Comparison of ENCODE assay signal across 7 mouse cellular contexts in the genomic region with DNA sequence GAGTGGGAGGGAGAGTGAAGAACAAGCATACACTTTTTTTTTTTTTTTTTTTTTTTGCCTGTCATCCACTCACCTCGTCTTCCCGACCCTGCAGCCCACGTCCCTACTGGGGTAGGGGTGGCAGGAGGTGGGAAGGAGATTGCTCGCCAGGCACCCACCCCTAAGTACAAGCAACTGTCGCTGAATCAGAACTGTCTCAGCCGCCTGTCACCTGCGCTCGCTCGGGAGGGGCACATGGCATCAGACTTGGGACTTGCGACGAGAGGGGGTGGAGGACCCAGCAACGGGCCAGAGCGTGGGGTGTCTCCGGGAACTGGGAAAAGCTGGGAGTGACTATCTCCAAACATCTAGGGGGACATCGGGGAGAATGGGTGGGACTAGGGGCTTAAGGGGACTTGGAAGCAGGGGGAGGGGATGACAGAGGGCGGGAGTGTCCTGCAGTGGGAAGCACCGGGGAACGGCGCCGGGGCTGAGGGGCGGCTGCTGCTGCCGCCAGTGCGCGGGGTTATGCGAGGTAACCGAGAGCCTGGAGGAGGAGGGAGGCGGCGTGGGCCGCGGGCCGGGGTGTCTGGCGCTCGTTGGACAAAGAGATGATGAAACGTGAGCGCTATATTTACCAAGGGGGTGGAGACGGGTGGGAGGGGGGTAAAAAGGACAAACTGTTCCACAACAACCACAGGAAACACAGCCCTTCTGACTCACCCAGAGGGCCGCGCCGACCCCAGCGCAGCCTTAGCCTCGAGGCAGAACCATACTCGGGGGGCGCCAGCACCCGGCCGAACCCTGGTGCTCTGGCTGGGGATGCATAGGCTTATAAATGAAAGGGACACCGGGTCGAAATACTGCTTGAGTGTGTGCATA. TPM values are rescaled to one million over a fixed set of nuclear protein-coding genes. Genes with fewer than 3 reads are reported as not detected.
DNase-seq lines count a peak whose midpoint lies in the region; ATAC-seq and TF ChIP-seq lines count a peak whose summit lies in the region.

No protein-coding gene starts in this region.

- WGBS in embryonic facial prominence, embryonic 11.5 days: under 1% methylated on average over 47 of the region's 47 CpGs
- whole genome bisulfite sequencing in limb, embryonic 12.5 days: 1% methylated on average over 47 of the region's 47 CpGs
- WGBS in midbrain, embryonic 13.5 days: 0% methylated on average over 47 of the region's 47 CpGs
- WGBS in small intestine, adult 2 months: 1% methylated on average over 47 of the region's 47 CpGs

- peaks cover 23% of the 10 kb centered on the region for H3K27me3 ChIP-seq in embryonic facial prominence, embryonic 11.5 days (ENCODE audit: control insufficient read depth, insufficient read depth, low read length)
- peaks cover 65% of the 10 kb centered on the region for H3K27me3 ChIP-seq in limb, embryonic 12.5 days
- H3K27me3 ChIP-seq in midbrain, embryonic 13.5 days: peaks cover 74% of the 10 kb centered on the region
- H3K27me3 ChIP-seq in small intestine, adult 2 months (ENCODE audit: control insufficient read depth, insufficient read depth, low read length): no peaks in the 10 kb centered on the region

- DNase-seq in adrenal gland, postnatal 10 days: peak; percentile 94
- DNase-seq in embryonic facial prominence, embryonic 11.5 days (ENCODE audit: low spot score): peak; percentile 54
- DNase-seq in kidney, adult 11 months: peak; percentile 95

- peak overlapping the region; percentile 69 for H3K4me2 ChIP-seq in embryonic facial prominence, embryonic 11.5 days (ENCODE audit: low read depth, low read length)
- H3K4me2 ChIP-seq in limb, embryonic 12.5 days: peak overlapping the region; percentile 87
- peak overlapping the region; percentile 94 for H3K4me2 ChIP-seq in midbrain, embryonic 13.5 days (replicated peaks)

- H3K27ac ChIP-seq in embryonic facial prominence, embryonic 11.5 days (replicated peaks; ENCODE audit: low read depth, low read length): no peak overlapping the region
- no peak overlapping the region for H3K27ac ChIP-seq in limb, embryonic 12.5 days
- H3K27ac ChIP-seq in midbrain, embryonic 13.5 days: no peak overlapping the region
- peak overlapping the region; percentile 100 for H3K27ac ChIP-seq in small intestine, adult 2 months (ENCODE audit: insufficient read depth, low read depth, low read length)

- TF ChIP-seq POLR2A in small intestine, adult 2 months (IDR thresholded peaks at IDR 0.05; ENCODE audit: low read depth, low read length): no peak; the same call in 1 of the 2 replicates

- peak overlapping the region; percentile 2 for H3K9ac ChIP-seq in embryonic facial prominence, embryonic 11.5 days (replicated peaks; ENCODE audit: low read length)
- peak overlapping the region; percentile 48; the same call in 1 of the 2 replicates for H3K9ac ChIP-seq in limb, embryonic 12.5 days (replicated peaks)
- H3K9ac ChIP-seq in midbrain, embryonic 13.5 days (replicated peaks): peak overlapping the region; percentile 54

- H3K4me3 ChIP-seq in embryonic facial prominence, embryonic 11.5 days (ENCODE audit: low read depth, low read length): peak overlapping the region; percentile 39
- H3K4me3 ChIP-seq in limb, embryonic 12.5 days (replicated peaks): peak overlapping the region; percentile 40
- H3K4me3 ChIP-seq in midbrain, embryonic 13.5 days (replicated peaks): peak overlapping the region; percentile 44
- H3K4me3 ChIP-seq in small intestine, adult 2 months (ENCODE audit: low read depth, low read length): peak overlapping the region; percentile 60

- ATAC-seq in embryonic facial prominence, embryonic 11.5 days (replicated peaks; ENCODE audit: insufficient number of reproducible peaks, low FRiP score, low TSS enrichment, low read depth): 0 out of 2 replicates have a peak, but pooled peaks have one; percentile 42
- peak; percentile 66 for ATAC-seq in granulocyte monocyte progenitor cell, adult 5-6 weeks (replicated peaks; ENCODE audit: poor library complexity, severe bottlenecking)
- ATAC-seq in limb, embryonic 12.5 days (ENCODE audit: insufficient number of reproducible peaks, insufficient read depth, low FRiP score, low TSS enrichment, low read depth): peak; percentile 29; the same call in 1 of the 2 replicates
- peak; percentile 49 for ATAC-seq in midbrain, embryonic 13.5 days

- peaks cover 5% of the 10 kb centered on the region for H3K4me1 ChIP-seq in embryonic facial prominence, embryonic 11.5 days (ENCODE audit: control insufficient read depth, insufficient read depth, low read length)
- peaks cover 40% of the 10 kb centered on the region for H3K4me1 ChIP-seq in limb, embryonic 12.5 days (replicated peaks)
- H3K4me1 ChIP-seq in midbrain, embryonic 13.5 days (replicated peaks): peaks cover 38% of the 10 kb centered on the region
- H3K4me1 ChIP-seq in small intestine, adult 2 months (ENCODE audit: control insufficient read depth, insufficient read depth, insufficient read length, low read length): peaks cover 16% of the 10 kb centered on the region

- H3K36me3 ChIP-seq in embryonic facial prominence, embryonic 11.5 days (replicated peaks; ENCODE audit: control insufficient read depth, insufficient read depth, low read depth, low read length): no peaks in the 10 kb centered on the region
- H3K36me3 ChIP-seq in limb, embryonic 12.5 days: no peaks in the 10 kb centered on the region
- H3K36me3 ChIP-seq in midbrain, embryonic 13.5 days: no peaks in the 10 kb centered on the region
- no peaks in the 10 kb centered on the region for H3K36me3 ChIP-seq in small intestine, adult 2 months (ENCODE audit: control insufficient read depth, insufficient read depth, low read length)

- no peaks in the 10 kb centered on the region for H3K9me3 ChIP-seq in embryonic facial prominence, embryonic 11.5 days (replicated peaks; ENCODE audit: control insufficient read depth, low read length)
- H3K9me3 ChIP-seq in limb, embryonic 12.5 days: no peaks in the 10 kb centered on the region
- no peaks in the 10 kb centered on the region for H3K9me3 ChIP-seq in midbrain, embryonic 13.5 days

- no peak for TF ChIP-seq CTCF in small intestine, adult 2 months (IDR thresholded peaks at IDR 0.05; ENCODE audit: extremely low read depth, insufficient read length, insufficient replicate concordance, low read depth, low read length)

RNA-seq across cellular contexts. Expression of gene Klf9, which starts 6.4 kb away (rescaled TPM):
- total RNA-seq in adrenal gland, postnatal 10 days (2021): 100 to 1,000 TPM in 1 of 2 experiments, 10 to 100 TPM in 1; 61.3 to 109 TPM
- polyA plus RNA-seq in embryonic facial prominence, embryonic 11.5 days (2014; fragmentation: Nextera tagmentation; extraction: Ambion mirVana): 0.81 and 1.0 TPM in 2 replicates
- total RNA-seq in granulocyte monocyte progenitor cell, adult 5-6 weeks (2014; fragmentation: Nextera tagmentation): 11.2 and 14.9 TPM in 2 replicates
- total RNA-seq in granulocyte monocyte progenitor cell, adult 5-6 weeks (2017): 9.1 and 14.0 TPM in 2 replicates
- polyA plus RNA-seq in limb, embryonic 12.5 days (2016; fragmentation: Nextera tagmentation; extraction: Ambion mirVana): 2.2 and 2.7 TPM in 2 replicates
- polyA plus RNA-seq in midbrain, embryonic 13.5 days (2015; fragmentation: Nextera tagmentation; extraction: Ambion mirVana): 0.89 and 1.0 TPM in 2 replicates
- polyA plus RNA-seq in small intestine, adult 2 months (2012; rRNA removed): 9.6 and 16.2 TPM in 2 replicates

Comparison
In these comparisons a context has a peak if more than half of its experiments do, and no peak if none do; other contexts are left out.
1. H3K9ac ChIP-seq: peak in every context shown above with its lines; median percentile 54 in midbrain, embryonic 13.5 days; 48 in limb, embryonic 12.5 days; 2 in embryonic facial prominence, embryonic 11.5 days.